Mouse (Mus musculus) liver, adult (tissue): Measurements from ENCODE around the gene Csrp3.

Source experiments
- GATA4 ChIP-seq: IDR thresholded peaks from 2 replicates; pipeline ENCODE4 v1.6.1; 2014; ENCODE audit warnings: mild to moderate bottlenecking, low read length; ENCODE audit not compliant: insufficient replicate concordance

Csrp3 gene

GRCm38 (mm10) chr7:48876526-48876925 is 28.7 kb upstream of the Csrp3 start:
- TF ChIP-seq GATA4: no peak

DNA sequence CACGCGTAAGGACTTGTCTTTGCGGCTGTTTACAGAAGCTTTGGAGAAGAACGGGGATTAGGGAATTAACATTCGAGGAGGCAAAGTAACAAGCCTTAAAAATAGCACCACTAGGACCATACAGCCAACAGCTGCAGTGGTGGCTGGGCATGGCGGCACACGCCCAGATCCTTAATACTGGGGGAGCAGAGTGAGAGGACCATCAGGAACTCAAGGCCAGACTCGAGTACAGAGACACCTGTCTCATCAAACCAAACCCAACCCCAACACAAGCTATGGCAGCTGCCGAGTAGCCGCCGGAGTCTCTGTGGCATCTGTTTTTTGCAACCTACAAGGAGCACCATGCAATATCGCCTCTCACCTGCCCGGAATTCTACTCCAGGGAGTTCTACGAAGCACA is 27.3 kb upstream of the Csrp3 start:
- TF ChIP-seq GATA4: no peak

GRCm38 (mm10) chr7:48871292-48871691 is 23.5 kb upstream of the Csrp3 start:
- TF ChIP-seq GATA4: no peak

DNA sequence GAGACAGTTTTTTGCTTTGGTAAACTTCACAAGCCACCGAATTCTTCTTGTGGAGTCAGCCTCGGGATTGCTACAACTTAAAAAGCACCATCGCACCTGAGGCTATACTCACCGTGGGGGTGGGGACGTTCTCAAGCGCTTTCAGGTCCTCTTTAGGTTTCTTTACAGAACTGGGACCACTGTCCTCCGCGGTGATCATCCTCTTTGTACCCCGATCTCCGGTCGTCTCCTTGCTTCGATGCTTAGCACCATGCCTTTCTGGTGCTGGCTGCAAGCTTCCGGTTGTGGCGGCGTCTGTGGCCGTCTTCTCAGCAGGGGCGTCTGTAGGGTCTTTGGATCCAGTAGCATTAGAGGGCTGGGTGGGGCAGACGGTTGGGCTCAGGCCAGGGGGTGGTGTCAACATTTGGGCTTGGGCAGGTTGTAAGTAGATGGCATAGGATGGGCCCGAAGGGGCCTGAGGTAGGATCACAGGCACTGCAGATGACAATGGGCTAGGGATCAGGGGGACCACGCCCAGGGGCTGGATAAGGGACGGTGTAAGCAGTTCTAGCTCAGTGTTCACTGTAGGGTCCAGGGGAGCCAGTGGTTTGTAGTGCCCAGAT is 22.8 kb upstream of the Csrp3 start:
- TF ChIP-seq GATA4: no peak

GRCm38 (mm10) chr7:48870144-48870543 is 22.3 kb upstream of the Csrp3 start:
- TF ChIP-seq GATA4: no peak

- TF ChIP-seq GATA4: no peak
Observed at GRCm38 (mm10) chr7:48867576-48867975, 19.7 kb upstream of the Csrp3 start.

- no peak for TF ChIP-seq GATA4
Observed at GRCm38 (mm10) chr7:48864671-48865458, 17.0 kb upstream of the Csrp3 start.

DNA sequence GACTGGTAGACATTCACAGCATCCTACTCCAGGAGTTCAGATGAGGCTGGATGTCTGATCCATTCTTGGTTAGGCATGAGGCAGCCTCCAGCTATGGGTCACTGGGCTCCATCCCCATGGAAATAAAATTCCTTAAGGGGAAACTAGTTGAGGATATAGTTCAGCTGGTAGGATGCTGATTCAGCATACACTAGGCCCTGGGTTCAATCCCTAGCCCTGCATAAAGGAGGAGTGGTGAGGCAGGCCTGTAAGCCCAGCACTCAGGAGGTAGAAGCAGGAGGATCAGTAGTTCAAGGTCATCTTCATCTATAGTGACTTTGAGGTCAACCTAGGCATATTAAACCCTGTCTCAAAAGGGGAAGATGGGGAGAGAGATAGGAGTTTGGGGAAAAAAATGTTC is 16.4 kb upstream of the Csrp3 start:
- TF ChIP-seq GATA4: no peak

GRCm38 (mm10) chr7:48861796-48862195 is 14.0 kb upstream of the Csrp3 start:
- no peak for TF ChIP-seq GATA4

- TF ChIP-seq GATA4: no peak
Observed at GRCm38 (mm10) chr7:48860948-48861347, 13.1 kb upstream of the Csrp3 start.

GRCm38 (mm10) chr7:48859362-48859761 is 11.5 kb upstream of the Csrp3 start:
- peak; percentile 59; the same call in 1 of the 2 replicates for TF ChIP-seq GATA4

- TF ChIP-seq GATA4: no peak
Observed at GRCm38 (mm10) chr7:48858257-48858656, 10.4 kb upstream of the Csrp3 start.

GRCm38 (mm10) chr7:48855461-48855860 is 7.6 kb upstream of the Csrp3 start:
- TF ChIP-seq GATA4: no peak

DNA sequence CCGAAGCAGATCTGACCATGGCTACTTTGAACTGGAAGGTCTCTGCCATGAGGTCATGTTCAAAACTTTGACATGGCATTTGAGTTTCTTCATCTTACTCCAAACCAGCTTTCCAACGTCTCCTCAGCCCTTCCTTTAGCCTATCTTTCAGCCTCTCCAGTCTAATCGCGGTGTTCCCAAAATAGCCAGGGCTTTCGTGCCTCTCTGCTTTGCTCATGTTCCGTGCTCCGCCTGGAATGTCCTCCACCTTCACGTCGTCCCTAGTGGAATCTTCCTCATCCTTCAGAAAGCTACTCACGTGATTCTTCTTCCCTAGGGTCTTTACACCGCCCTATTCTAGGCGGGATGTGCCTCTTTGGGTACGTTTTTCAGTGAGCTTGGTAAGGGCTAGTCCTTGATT is 5.7 kb upstream of the Csrp3 start:
- TF ChIP-seq GATA4: no peak

DNA sequence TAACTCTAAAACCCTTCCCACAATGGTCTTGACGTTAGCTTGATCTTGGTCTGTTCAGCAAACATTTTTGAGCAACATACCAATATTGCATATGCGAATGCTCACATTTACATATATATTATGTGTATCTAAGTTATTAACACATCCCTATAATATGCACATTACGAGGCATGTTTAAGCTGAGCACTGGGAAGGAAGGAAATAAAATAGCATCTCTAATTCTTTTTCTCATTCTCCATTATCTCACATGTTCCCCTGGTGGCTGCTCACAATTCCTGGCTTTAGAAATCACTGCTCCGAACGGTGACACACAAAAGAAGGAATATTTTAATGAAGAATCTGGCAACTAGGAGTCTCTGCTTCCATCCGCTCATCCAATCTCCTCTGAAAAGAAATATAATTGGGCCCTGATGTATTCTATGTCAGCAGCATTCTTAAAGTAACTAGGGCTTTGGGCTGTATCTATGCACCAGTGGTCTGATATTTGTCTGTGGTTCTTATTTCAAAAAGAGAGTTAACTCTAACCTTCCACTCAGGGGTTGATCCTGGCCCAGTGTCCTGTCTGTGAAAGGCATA is 3.8 kb upstream of the Csrp3 start:
- no peak for TF ChIP-seq GATA4

DNA sequence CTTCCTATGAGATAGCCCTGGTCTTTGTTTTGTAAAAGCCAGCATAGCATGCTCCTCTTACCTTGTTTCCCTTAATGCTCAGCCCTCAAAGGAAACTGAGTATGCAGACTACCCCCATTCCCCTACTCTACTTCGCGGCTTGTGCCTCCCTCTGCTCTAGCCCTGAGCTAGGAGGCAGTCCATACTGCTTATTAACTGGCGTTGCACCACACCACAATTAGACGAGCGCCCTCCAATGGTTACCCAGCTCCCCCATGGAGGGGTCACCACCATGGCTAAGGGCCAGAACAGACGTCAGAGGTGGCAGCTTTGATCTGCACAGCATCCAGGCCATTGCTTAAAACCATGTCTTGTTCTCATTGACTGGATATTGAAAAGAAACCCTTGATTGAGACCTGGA is 1.1 kb downstream of the Csrp3 start:
- no peak for TF ChIP-seq GATA4
